Mouse (Mus musculus): Measurements from ENCODE around the gene Rbp7.
"Not testable (repeated sequence)": the region's sequence is repeated elsewhere in the genome, so short reads cannot be mapped to it uniquely, and the experiment has no call there.

Rbp7 gene

DNA sequence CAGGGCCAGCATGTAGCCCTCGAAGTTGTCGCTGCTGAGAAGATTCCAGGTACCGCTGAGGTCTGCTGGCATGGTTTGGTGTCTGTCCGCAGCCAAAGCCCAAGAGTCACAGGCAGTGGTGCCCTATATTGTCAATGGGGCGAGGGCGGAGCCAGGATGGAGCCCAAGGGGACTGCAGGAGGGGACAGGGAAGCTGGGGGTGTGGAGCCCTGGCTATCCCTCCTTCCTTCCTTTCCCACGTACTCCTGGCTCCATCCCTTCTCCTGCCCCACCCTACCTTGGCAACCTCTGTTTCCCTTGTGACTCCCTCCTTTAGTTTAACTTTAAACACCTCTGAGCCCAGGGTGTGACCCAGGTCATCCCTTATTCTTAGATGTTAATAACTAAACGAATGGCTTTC, at the start of gene Rbp7:
Rbp7 (minus strand) TSS at position 100 of the 400 bp plus-strand sequence.
- DNase-seq = no peak

DNA sequence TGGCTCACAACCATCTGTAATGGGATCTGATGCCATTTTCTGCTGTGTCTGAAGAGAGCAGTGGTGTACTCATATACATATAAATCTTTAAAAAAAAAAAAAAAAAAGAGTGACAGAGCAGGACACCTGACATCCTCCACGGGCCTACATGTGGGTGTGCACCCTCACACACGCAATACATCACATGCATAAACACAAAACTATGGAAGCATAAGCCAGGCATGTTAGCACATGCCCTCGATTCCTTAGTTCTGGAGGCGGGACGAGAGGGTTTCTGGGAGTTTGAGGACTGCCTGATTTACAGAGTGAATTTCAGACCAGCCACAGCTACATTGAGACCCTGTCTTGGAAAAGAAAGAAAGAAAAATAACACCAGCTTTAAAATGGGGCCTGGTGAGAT, 49.6 kb upstream of the Rbp7 start:
- DNase-seq = no peak

DNA sequence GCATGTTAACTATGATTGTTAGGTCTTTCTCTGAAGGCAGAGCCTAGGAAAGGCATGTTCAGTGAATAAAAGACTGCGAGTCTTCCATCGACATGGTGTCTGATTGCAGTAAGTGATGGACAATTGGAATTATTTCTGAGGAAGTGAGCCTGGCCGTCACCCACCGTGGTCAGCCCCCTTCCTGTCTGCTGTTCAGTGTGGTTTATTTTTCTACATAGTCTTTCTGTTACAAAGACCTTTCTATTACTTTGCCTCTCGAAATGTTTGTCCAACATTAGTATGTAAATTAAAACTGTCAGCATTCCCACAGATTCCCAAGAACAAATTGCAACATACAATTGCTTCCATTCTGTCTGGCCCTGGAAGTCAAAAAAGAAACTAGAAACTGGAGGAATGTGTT, 45.0 kb upstream of the Rbp7 start:
- no peak for DNase-seq

DNA sequence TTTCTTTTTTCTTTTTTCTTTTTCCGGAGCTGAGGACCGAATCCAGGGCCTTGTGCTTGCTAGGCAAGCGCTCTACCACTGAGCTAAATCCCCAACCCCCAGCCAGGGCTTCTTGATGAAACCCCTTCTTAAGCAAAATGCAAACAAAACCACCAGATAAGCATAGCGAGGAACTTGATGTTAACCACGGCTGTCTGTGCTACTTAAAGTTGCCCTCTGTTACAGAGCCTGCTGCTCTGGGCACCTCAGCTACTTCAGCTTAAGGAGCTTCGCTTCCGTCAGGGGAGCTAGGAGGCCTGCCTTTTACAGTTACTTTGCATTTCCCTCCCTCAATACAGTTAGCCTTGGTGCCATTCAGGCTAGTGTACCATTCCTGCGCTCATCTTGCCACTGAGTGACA, 44.1 kb upstream of the Rbp7 start:
- no peak for DNase-seq

DNA sequence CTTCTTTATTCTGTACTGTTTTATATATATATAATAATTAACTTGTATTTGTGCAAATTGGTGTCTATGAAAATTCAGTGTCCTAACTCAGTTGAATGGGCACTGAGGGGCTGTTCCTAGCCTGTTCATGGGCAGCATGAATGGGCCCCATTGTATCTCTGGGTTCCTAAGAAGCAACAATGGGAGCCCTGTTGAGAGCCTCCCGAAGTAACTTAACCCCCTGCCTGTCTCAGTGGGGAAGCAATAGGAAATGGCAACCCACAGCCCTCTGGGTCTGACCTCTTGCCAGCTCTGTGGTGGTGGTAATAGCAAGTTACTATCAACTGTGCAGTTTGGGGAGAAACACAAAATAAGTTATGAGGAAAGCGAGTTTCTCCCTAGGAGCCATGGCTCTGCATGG, 41.8 kb upstream of the Rbp7 start:
- DNase-seq = no peak

DNA sequence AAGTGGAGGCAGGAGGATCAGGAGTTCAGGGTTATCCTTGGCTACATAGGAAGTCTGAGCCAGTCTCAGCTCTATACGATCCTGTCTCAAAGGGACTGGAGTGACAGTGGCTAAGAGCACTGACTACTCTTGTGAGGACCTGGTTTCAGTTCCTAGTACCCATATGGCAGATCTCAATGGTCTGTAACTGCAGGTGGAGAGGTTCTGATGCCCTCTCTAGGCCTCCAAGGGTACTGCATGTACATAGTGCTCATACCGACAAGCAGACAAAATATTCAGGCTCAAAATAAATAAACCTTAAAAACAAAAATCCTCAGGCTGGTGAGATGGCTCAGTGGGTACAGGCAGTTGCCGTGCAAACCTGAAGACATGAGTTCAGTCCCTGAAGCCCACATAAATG, 36.4 kb upstream of the Rbp7 start:
- DNase-seq = no peak

DNA sequence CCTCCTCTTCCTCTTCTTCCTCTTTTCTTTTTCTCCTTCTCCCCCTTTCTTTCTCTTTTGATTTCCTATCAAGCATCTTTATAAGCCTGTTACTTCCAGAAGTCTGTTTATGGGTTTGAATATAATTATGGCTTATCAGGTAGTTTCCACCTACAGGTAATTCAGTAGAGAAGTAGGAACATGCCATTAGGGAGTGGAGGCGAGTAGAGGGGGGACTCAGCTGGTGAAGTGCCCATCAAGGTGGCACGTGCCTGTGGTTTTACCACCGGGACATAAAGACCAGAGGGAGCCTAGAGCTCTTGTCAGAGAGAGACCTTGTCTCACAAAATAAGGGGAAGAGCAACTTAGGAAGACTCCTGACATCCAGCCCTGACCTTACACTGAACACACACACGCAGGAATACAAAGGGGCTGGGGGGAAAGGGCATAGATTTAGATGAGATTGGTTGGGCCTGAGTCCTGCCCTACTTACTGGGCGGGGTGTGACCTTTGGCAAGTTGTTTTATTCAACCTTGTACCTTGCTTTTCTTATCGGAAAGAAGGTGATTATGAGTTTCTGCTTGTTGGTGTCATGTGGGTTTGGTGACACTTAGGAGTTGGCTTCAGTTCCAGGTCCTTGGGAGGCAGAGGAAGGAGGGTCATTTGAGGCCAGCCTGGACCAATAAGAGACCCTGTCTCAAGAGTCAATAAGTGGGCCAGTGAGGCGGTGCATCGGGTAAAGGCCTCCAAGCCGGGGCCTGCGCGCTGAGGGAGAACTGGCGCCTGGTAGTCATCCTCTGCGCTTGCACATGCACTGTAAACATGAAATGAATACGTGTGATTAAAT, 34.9 kb upstream of the Rbp7 start:
- no peak for DNase-seq

DNA sequence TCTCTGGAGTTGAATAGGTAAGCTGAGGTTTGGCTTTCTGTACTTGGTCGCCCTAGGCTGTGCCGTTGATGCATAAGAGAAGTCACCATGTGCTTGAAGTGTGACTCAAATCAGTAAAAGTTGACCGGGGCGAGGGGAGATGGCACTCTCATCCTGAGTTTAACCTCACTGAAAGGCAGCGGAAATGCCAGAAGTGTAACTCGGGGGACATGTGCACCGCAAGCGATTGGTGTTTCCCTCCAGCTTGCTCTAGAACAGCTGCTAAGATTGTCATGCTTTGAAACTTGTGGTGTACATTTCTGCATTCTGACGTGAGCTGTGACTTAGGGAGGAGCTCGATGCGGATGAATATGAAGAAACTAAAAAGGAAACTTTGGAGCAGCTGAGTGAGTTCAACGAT, 33.0 kb upstream of the Rbp7 start:
- DNase-seq = no peak

DNA sequence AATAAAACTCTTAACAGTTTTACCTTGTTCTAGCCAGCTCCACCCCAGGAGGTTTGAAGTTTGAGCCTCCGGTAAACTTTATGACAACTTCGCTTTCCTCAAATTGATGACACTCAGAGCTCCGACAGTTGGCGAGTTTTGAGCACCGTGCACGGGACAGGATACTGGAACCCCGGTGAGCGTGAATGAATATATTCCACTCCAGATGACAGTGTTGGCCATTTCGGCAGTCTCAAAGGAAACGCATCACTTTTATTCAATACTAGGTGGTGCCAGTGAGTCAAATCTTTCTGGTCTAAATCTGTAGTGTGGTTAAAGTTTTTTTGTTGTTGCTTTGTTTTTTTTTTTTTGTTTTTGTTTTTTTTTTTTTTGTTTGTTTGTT, 31.0 kb upstream of the Rbp7 start:
- no peak for DNase-seq

DNA sequence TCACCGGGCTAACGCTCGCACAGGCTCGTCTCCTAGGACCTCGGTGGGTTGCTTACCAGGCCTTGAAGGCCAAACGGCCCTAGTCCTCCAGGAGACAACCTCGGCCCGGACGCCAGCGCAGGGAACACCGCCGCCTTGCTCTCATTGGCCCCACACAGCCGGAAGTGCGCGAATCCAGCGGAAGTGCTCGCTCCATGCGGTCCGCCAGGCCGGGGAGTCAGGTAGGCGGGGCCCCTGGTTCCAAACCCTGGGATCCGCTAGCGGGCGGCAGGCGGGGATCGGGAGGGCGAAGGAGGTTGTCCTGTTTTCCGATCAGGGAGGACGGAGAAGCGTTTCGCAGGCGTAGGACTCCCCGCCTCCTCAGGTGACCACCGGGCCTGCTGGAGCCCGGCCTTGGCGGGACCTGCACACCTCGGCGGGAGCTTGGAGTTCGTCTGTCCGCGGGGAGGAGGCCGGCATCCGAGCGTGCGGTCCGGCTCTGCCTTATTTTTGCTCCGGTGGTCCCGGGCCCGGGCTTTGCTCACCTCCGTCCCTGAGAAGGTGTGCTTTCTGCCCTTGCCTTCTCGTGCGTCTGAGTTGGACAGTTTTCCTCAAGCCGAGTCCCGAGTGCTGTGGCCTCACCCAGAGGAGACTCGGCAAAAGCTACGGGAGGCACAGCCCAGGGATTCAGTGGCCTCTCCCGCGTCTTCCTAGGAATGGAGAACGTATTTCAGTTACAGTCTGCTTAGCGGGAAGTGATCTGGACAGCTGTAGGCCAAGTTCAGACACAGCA, 30.5 kb upstream of the Rbp7 start, which contains the start of the genes Nmnat1 and Lzic:
Nmnat1 (minus strand) TSS at position 150 of the 772 bp plus-strand sequence.
Lzic (plus strand) TSS at position 177 of the 772 bp plus-strand sequence.
- DNase-seq = peak; percentile 93

DNA sequence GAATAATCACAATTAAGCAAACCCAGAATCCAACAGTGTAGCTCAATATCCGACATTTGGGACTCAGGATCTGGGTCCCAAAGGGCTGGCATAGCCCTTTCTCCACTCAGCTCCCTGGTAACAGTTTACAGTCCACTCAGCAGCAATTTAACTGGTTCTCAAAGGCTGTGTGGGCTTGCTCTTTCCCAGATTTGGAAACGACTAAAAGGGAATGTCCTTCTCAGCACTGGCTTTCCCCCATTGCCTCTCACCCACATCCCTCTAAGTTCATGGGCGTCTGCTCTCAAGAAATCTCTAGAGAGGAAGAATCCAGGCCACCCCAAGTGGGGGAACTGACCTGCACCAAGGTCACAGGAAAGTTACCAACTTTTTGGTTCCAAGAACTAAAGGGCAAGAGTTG, 29.8 kb upstream of the Rbp7 start:
- no peak for DNase-seq

DNA sequence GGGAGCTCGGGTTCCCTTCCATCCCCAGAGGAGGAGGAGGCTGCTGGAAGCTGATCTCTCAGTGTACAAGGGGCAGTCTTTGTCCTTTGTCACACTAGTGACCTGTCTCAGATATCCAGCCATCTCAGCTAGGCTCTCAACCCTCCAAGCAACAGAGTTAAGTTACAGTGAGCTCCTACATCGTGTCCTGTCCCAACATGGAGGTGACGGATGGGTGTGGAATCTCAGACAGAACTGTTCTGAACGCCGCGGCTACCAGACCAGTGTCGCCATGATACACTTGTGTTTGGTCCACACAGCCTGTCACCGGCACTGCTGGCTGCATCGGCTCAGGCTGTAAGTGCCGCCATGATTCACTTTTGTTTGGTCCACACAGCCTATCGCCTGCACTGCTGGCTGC, 22.3 kb upstream of the Rbp7 start, which contains the start of gene Tmem274:
Tmem274 (plus strand) TSS at position 301 of the 400 bp plus-strand sequence.
- DNase-seq = no peak

DNA sequence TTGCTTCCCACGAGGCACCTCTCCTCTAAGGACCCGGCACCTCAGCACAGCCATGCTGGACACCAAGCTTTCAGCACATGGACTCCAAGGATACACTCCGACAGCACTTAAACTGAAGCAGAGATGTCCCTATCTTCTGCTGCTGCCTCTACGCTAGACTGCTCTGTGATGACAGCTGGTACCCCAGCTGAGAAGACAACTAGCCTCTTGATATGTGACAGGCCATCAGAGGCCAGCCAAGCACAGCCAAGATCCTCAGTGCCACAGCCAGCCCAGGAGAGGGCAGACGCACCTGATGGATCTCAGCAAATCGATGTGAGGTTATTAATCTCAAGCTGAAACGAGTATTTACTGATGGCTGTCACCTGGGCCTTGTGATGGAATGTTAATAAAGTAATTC, 20.3 kb upstream of the Rbp7 start:
- no peak for DNase-seq

DNA sequence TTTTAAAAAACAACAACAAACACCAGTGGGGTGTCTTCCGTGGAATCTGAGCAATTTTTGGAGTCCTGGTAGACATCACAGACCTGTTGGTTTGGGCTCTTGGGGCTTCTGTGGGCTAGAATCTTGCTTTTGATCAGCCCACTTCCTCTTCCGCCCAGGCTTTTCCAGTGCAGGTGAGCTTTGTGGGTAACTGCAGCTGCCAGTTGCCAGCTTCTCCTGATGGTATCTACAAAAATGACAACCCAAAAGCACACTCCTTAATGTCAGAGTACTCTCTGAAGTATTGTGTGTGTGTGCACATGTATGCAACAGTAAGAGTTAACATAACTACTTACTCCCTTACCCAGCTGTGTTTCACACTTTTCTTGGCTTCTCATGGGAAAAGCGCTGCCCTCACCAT, 14.8 kb upstream of the Rbp7 start:
- DNase-seq = no peak

DNA sequence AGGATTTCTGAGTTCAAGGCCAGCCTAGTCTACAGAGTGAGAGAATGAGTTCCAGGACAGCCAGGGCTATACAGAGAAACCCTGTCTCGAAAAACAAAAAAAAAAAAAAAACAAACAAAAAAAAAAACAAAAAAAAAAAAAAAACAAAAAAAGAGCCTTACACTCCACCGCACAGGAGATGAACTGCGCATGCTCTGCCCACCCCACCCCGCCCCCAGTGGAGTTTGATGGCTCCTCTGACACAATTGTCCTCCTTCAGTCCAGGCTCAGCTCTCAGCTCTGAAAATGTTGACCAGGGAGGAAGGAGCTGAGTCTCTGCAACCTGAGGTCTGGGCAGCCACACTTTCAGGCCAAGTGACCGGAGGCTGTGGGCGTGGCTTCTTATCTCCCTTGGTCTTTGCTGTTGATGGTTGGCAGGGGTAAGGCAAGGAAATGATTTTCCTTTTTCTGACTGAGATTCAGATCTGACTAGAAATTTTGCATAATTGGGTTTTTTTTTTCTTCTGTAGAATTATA, 8.7 kb upstream of the Rbp7 start:
- no peak for DNase-seq

DNA sequence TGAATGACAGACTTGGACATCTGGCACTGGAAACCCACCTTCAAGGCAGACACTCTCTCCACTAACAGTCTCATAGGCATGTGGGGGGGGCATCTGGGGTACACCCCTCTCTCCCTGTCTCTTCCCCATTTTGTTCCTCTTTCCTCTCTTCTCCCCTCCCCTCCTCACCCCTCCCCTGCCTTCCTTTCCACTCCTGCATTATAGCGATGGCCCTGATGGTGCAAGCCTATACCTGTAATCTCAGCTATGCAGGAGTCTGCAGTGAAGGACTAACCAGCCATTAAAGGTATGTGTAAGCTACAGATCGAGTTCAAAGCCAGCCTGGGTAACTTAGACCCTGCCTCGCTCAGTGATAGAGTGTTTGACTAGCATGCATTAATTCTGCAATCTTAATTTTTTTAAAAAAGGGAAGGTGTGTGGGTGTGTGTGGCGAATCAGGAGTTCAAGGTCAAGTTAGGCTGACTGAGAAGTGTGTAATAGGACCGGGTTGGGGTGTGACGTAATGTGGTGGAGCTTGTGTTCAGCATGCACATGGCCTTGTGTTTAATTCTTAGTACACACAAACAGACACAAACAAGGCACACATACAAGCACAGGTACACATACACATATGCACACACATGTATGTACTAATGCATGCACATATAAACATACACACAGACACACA, 7.7 kb upstream of the Rbp7 start:
- DNase-seq = no peak

DNA sequence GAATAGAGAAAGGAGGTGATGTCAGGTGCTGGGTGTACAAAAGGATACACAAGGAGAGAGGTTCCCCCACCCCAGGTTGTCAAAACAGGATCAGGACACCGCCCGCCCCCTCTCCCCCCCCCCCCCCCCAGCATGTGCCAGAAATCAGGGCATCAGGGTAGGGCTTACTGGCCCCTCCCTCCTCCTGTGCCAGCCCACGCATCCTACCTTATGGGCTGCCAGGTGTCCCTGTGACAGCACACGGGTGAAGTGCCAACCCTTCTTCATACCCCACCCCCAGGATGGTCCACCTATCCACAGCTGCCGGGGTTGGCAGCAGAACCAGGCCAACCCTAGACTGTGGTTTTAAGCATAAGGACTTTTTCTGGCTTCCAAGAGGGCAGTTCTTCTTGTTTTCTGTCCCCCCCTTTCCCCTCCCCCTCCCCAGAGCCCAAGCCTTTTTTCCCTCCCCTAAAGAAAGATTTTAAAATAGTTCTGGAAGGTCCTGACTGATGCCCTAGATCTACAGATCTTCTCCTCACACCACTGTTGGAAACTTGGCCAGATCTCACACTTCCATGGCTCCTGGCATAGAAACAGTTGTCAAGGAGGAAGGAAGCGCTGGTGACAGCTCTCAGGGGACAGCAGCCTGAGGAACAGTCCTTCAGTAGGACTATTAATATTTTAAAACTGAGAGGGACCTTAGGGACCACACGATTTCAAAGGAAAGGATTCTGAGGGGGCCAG, 7.0 kb upstream of the Rbp7 start:
- no peak for DNase-seq

DNA sequence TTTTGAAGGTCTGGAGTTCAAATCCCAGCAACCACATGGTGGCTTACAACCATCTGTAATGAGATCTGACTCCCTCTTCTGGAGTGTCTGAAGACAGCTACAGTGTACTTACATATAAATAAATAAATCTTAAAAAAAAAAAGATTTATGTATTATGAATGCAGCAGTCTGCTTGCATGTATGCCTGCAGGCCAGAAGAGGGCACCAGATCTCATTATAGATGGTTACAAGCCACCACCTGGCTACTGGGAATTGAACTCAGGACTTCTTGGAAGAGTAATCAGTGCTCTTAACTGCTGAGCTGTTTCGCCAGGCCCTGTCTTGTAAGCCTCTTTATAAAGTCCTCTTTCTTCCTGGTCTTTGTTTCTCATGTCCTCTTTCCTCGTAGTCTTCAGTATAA, 5.7 kb upstream of the Rbp7 start:
- DNase-seq = not testable (repeated sequence)

DNA sequence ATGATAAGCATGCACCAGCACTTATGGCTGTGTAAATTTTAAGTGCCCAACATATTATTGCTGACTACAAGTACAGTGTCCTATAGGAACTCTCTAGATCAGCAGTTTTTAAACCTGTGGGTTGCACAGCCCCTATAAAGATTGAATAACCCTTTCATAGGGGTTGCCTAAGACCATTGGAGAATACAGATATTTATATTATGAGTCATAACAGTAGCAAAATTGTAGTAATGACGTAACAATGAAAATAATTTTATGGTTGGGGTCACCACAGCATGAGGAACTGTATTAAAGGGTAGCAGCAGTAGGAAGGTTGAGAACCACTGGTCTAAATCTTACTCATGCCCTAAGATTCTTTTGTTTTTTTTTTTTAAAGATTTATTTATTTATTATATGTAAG, 4.6 kb upstream of the Rbp7 start:
- DNase-seq = no peak

DNA sequence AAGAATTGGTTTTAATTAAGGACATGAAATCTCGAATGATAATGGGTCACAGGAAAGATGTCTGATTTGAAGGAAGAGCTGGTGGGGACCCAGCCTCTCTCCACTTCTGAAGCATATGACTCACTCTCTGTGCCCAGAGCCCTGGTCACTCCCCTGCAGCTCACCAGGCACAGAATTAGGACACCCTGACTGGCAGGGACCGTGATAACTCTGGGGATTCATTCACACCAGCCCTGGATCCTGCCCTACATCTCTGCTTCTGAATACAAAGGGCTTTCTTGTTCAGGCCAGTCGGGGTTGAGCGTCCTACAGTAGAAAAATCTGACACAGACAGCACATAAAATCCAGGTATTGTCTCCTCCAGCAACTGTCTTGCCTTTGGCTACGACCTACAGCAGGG, 3.7 kb upstream of the Rbp7 start:
- DNase-seq = no peak

DNA sequence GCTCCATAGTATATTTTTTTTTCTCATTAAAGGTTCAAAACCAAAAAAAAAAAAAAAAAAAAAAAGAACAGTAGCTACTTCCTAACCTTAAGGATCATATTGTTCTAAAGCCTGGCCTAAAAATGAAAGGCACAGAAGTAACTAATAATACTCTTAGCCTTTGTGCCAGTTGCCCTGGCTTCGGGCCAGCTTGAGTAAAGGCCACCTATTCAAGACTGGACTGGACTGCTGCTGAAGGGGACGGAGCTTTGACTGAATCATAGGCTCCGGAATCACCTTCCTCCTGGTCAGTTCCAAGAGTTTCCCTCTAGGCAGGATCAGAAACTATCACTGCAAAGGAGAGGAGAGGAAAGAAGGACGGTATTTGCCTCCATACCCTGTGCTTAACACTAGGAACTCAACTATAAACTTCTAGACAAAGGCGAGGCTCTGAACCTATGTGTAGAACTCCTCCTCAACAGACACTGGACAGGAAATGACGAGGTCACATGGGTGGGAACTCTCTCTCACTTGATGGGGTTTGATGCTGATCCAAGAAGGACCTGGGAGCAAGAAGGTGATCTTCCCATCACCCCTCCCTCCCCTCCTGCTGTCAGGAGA, 3.2 kb upstream of the Rbp7 start:
- DNase-seq = no peak

DNA sequence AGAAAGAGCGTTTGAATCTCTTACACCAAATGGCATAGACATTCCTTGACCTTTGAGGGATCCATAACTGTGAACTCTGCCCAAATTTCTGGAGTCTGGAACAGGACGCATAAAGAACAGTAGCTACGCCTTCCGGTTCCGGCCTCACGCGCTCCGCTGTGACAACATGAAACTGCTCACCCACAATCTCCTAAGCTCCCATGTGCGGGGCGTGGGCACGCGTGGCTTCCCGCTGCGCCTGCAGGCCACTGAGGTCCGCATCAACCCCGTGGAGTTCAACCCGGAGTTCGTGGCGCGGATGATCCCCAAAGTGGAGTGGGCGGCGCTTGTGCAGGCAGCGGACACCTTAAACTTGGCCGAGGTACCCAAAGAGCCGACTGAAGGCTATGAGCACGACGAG, 2.4 kb upstream of the Rbp7 start:
- not testable (repeated sequence) for DNase-seq

Measured in liver (tissue).